Mouse (Mus musculus) yolk sac, embryonic 10.5 days (tissue): ENCODE data around the gene Rad51c.
"Not testable (repeated sequence)": the region's sequence is repeated elsewhere in the genome, so short reads cannot be mapped to it uniquely, and the experiment has no call there.

Source experiments
- DNase-seq: peaks from one replicate; pipeline ENCODE4 v3.0.0-alpha.2; 2017; ENCODE audit warnings: low spot score

The Rad51c gene

DNA sequence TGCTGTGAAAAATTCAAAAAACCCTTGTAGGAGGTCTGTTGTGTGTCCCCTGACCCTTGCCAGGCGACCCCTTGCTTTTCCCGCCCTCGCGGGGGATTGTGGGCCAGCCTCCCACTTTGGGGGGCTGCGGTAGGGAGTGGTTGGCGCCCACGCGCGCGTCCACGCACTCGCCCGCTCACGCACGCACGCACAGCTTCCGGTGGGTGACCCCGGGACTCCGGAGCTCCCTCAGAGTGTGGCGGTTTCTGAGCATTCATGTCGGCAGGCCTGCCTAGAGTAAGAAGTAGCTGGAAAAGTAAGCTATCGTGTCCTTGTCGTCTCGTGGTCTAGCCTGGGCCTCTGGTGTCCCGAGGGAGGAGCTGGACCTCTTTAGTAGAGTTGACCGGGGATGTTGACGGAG is at the start of gene Rad51c, which contains the start of gene Tex14:
Gene Rad51c (minus strand): TSS at position 79 of the 400 bp plus-strand sequence.
Gene Tex14 (plus strand): TSS at position 190 of the 400 bp plus-strand sequence.
- DNase-seq, result no peak

DNA sequence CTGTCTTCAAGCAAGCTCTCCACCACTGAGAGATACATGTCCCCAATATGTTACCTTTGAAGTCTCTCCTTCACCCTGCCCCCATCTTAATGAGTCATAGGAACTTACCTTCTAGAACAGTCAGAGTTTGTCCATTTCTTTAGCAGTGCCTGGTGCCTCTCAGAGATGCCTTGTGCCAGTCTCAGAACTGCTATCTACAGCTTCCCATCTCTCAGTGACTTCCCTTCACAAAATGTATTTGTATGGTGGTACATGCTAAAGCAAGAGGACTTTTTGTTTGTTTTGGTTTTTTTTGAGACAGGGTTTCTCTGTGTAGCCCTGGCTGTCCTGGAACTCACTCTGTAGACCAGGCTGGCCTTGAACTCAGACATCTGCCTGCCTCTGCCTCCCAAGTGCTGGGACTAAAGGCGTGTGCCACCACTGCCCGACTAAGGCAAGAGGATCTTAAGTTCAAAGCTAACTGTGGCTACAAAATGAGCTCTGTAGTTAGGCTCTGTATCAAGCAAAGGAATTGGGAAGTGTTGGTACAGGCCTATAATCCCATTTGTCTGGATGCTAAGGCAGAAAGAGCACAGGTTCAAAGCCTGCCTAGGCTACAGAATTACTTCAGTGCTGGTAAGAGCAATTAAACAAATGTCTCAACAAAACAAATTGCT is 49.4 kb upstream of the Rad51c start:
- DNase-seq, result no peak

DNA sequence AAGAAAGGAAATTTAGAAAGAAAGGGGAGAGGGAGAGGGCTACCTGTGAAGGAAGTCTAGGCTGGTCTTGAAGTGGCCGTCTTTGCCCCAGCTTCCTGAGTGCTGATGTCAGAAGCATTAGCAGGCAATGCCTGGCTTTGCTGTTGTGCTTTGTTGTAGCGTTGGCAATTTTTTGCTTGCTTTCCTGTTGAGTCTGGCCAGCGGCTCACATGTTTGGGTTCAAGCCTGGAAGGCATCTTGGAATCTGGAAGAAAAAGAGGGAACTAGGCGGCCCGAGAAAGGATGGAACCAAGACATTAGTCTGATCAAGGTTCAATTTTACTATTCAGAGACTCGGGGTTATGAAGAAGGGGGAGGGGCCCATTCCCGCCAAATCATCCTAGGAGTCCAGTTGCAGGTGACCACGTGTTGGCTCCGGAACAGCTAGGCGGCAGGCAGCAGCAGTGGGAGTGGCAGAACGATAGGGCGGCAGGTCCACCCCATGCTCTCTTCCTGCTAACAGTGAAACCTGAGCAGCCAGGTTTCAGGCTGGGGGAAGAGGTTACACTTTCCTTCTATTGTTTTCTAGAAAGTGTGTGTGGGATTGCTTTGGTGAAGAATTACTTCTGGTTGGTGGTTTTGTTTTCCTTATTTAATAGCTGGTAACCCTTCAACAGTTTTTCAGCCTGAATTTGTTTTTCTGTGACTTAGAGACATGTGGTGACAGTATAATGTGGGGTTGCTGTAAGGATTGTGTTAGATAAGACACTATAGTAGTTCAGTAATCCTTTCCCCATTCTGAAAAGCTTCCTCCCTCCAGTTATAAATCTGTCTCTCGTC is 48.7 kb upstream of the Rad51c start:
- DNase-seq, result peak; percentile 33

DNA sequence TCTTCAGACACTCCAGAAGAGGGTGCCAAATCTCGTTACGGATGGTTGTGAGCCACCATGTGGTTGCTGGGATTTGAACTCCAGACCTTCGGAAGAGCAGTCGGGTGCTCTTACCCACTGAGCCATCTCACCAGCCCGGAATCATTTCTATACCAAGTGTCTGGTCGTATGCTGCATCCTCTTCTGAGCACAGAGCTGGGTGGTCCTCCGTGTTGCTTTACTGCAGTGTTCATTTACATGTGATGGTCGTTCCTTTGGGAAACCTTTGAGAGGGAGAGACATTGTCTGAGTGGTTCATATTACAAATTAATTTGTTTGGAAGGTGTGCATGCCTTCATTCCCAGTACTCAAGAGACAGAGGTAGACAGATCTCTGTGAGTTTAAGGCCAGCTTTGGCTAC is 48.0 kb upstream of the Rad51c start:
- DNase-seq, result not testable (repeated sequence)

DNA sequence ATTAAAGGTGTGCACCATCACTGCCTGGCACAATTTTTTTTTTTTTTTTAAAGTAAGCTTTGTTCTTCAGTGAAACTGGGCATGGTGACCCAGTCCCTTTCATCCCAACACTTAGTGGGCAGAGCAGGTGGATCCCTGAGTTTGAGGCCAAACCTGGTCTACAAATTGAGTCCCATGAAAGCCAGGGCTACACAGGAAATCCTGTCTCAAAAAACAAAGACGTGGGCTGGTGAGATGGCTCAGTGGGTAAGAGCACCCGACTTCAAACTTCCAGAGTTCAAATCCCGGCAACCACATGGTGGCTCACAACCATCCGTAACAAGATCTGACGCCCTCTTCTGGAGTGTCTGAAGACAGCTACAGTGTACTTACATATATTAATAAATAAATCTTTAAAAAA is 45.1 kb upstream of the Rad51c start:
- not testable (repeated sequence) for DNase-seq

DNA sequence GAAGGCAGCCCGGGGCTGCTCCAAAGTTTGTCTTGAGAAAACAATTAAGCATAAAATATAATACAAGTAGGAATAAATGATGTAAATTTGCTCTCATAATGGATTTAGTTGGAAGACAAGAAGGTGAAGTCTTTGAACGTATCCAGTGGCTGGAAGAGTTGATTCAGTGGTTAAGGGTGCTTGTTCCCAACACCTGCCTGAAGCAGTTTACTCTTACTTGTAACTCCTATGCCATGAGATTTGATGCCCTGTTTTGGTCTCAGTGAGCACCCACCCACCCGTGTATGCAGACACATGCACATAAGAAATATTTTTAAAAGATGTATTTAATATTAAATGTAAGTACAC is 44.4 kb upstream of the Rad51c start:
- no peak for DNase-seq

DNA sequence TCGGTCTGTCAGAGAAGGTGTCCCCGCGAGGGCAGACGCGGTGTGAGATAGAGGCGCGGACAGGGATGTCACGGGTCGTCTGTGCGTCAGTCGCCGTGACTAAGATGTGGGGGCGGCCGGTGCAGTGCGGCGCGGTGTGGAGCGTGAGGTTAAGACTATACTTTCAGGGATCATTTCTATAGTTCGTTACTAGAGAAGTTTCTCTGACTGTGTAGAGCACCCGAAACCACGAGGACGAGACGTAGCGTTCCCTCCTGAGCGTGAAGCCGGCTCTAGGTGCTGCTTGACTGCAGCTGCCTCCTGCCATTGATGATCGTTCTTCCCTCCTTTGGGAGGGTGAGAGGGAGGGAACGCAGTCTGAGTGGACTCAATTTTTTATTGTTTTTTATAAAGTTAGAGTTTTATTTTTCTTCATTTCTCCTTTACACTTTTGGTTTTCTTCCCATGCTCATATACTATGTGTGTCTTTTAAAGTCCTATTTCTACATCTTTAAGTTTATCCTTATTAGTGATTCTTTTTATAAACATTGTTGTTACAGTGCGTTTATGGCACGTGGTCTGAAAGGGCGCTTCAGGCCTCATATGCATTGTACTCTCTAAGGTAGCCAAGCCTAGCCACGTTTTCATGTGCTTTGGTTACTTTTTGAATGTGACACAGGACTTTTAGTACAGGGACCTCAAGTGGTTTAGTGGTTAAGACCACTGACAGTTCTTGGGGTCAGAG is 43.9 kb upstream of the Rad51c start:
- peak; percentile 88 for DNase-seq

DNA sequence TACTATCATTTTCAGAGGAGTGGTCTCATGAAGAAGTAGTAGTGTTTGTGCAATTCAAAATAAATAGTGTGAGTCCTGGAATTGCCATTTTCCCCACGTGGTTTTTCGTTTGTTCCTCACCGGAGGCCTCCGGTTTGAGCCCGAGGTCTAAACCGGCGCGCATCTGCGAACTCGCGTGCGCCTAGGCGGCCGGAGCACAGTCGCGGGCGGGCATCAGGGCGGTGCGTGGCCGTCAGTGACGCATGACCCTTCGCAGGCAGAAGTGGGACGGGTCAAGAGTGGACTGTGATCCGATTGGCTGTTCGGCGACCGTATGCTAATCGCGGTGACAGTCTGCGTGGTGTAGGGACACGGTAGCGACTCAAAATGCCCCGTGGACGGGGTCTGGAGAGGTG is 43.3 kb upstream of the Rad51c start:
- peak; percentile 76 for DNase-seq

DNA sequence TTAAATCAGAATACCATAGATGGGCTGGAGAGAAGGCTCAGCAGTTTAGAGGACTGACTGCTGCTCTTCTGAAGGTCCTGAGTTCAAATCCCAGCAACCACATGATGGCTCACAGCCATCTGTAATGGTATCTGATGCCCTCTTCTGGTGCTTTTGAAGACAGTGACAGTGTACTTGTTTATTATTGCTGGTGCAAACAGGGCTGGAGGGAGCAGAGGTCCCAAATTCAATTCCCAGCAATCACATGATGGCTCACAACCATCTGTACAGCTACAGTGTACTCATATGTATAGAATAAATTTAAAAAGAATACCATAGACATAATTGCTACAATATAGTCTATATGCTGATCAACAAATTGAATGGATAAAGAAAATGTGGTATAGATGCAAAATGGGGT is 42.7 kb upstream of the Rad51c start:
- DNase-seq, result no peak

DNA sequence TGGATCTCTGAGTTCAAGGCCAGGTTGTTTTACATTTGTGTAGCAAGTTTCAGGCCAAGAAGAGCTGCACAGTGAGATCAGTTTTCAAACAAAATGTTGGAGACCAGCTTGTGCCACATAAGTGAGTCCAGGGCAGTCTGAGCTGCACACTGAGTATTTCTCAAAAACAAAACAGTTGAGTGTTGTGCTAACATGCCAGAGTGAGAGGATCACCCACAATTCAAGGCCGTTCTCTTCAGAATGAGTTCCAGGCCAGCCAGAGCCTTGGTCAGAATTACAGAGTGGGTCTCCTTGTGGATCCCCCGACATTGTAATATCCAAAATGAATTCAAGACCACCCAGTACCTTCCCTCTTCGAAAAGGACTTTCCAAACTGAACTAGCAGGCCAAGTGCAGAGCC is 41.4 kb upstream of the Rad51c start:
- DNase-seq, result no peak

DNA sequence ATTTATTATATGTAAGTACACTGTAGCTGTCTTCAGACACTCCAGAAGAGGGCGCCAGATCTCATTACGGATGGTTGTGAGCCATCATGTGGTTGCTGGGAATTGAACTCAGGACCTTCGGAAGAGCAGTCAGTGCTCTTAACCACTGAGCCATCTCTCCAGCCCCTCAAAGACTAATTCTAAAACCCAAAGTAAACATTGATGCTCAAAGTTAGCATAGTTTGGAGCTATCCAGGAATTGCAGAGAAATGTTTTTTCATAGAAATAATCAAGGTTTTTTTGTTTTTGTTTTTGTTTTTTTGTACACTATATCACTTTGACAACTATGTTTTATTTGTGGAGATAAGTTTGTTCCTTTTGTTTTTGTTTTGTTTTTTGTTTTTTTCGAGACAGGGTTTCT is 40.8 kb upstream of the Rad51c start:
- not testable (repeated sequence) for DNase-seq

DNA sequence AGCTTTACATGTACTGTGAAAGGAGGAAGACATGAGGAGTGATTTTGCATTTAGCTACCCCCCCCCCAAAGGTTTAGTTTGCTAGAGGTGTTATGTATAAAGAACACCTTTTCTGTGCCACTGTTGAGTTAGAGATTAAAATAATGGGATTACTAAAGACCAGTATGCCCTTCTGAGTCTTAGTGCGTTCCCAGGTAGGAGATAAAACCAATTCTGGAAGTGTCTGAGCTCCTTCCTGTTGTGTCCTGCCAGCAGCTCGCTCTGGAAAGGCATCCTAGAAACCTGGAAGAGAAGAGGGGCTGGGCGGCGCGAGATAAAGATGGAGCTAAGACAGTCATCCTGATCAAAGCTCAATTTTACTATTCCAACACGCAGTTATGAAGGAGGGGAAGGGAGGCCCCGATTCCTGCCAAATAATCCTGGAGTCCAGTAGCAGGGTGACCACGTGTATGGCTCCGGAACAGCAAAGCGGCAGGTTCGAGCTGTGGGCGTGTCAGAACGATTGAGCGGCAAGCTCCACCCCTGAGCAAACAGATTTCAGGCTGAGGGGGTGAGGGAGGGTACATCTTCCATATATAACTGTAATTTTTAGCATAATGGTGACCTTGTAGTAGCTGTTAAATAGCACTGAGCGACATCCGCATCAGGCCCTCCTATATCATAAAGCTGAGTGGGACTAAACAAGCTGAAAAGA is 40.1 kb upstream of the Rad51c start:
- DNase-seq, result no peak

DNA sequence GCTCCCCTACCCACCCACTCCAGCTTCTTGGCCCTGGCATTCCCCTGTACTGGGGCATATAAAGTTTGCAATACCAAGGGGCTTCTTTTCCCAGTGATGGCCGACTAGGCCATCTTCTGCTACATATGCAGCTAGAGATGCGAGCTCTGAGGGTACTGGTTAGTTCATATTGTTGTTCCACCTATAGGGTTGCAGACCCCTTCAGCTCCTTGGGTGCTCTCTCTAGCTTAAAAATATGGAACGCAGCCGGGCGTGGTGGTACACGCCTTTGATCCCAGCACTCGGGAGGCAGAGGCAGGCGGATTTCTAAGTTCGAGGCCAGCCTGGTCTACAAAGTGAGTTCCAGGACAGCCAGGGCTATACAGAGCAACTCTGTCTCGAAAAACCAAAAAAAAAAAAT is 39.3 kb upstream of the Rad51c start:
- DNase-seq, result not testable (repeated sequence)

DNA sequence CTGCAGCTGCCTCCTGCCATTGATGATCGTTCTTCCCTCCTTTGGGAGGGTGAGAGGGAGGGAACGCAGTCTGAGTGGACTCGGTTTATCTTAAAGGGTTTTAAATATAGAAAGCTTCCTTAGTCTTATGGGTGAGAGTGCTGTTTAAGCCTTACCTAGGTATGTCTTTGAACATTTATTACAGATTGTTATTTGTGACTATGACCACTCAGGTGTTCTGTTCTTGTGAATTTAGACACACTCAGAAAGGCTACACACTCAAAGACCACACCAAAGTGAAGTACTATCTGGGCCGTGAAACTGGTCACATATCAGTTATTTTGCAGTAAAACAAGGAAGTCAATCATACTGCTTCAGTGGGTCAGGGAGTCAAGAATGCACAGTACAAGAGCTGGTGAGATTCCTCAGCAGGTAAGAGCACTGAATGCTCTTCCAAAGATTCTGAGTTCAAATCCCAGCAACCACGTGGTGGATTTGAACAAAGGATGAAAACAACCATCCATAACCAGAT is 38.7 kb upstream of the Rad51c start:
- peak; percentile 91 for DNase-seq

DNA sequence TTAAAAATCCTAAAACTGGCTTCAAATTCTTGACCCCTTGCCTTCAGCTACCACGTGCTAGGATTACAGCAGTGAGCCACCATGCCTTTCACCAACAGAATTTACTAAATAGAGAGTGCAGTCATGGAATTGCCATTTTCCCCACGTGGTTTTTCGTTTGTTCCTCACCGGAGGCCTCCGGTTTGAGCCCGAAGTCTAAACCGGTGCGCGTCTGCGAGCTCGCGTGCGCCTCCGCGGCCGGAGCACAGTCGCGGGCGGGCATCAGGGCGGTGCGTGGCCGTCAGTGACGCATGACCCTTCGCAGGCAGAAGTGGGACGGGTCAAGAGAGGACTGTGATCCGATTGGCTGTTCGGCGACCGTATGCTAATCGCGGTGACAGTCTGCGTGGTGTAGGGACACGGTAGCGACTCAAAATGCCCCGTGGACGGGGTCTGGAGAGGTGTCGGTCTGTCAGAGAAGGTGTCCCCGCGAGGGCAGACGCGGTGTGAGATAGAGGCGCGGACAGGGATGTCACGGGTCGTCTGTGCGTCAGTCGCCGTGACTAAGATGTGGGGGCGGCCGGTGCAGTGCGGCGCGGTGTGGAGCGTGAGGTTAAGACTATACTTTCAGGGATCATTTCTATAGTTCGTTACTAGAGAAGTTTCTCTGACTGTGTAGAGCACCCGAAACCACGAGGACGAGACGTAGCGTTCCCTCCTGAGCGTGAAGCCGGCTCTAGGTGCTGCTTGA is 38.1 kb upstream of the Rad51c start:
- DNase-seq, result peak; percentile 83

DNA sequence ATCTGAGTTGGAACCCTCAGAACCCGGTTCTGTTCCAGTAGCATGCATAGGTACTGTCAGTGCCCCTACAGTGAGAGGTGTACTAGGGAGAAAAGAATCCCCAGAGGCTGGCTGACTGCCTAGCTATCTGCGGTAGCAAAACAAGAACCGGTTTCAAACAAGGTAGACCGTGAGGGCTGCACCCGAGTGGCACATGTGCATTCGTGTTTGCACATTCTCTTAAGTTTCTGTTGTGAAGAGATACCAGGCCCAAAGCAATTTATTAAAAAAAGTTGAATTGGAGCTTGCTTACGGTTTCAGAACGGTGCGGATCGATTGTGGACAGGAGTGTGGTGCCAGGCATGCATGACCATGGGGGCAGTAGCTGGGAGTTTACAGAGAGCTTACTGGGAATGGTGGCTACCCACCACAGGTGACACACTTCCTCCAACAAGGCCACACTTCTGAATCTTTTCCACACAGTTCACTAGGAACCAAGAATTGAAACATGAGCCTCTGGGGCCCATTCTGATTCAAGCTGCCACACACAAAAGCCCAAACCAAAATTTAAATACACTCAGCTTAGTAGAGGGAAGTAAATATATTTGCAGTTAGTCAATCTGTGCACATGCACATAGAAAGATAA is 35.2 kb upstream of the Rad51c start:
- no peak for DNase-seq

DNA sequence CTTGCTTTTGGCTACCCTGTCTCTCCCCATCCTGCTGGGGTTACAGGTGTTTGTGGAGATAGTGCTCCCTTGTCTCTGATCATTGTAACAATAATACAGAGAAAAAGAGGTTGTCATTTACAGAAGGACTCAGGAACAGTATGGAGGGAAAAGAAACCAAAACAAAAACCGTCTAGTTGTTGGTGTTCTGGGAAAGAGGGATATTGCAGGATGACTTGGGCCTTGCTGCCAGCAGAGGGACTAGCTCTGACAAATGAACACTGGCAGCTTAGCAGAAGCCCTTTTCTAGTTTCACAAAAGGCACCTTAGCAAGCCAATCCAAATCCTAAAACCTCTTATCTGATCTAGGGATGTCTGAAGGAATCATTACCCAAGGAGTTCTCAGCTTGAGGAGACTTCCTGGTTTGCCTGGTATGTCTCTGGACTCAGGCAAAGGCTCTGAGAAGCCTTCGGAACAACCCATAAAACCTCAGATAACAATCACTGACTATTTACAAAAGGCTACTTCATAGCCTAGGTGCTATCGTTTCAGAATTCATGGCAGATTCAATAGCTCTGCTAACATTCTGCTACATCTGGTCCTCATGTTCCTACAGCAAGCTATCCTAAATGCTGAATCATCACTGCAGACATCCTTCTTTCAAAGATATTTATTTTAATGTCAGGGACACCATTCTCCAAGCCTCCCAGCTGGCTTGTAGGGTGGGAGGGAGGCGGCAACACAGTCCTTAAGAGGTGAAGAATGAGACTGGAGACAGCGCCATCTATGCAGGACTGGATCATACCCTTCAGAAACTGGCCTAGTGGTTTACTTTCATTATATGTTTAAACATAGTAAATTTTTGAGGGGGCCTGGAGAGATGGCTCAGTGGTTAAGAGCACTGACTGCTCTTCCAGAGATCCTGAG is 31.8 kb upstream of the Rad51c start:
- DNase-seq, result no peak

DNA sequence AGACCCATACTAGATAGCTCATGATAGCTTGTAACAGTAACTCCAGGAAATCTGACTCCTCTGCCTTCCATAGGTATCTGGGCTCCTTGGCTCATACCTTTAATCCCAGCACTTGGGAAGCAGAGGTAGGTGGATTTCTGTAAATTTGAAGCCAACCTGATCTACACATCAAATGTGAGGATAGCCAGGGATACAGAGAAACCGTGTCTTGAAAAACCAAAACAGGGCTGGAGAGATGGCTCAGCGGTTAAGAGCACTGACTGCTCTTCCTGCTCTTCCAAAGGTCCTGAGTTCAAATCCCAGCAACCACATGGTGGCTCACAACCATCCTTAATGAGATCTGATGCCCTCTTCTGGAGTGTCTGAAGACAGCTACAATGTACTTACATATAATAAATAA is 30.4 kb upstream of the Rad51c start:
- DNase-seq, result not testable (repeated sequence)

DNA sequence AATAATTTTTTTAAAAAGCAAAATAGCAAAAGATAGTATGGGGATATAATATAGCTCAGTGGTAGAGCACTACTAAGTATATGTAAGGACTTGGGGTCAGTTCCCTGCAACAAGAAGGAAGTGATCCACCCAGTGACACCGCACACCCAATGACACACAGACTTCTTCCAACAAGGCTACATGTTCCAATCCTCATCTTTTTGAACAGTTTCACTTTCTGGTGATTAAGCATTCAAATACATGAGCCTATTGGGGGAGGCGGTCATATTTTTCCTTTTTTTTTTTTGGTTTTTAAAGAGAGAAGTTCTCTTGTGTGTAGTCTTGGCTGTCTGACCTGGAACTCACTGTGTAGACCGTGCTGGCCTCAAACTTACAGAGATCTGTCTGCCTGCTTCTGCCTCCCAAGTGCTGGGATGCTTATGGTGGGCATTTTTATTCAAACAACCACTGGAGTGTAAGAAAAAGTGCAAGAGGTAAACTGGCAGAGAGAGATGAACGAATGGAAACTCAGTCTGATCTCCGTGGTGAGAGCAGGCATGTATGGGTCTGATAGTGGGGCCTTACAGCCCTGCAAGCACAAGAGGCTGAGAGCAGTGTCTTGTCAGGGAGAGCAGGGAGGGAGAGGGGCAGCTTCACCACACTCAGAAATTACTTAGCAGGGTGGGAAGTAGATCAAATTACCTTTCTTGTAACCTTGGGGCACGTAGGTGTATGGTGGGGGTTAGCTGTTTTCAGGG is 28.3 kb upstream of the Rad51c start:
- no peak for DNase-seq
